Mouse (Mus musculus): ENCODE measurements around the gene Ccdc144b.

GRCm38 (mm10) chr3:36044520-36044919 lies 8.8 kb downstream of the Ccdc144b start:
- no peak for TF ChIP-seq EP300 (IDR thresholded peaks at IDR 0.05; ENCODE audit: insufficient read depth, low read depth, low read length)
- no peak for TF ChIP-seq POLR2A (IDR thresholded peaks at IDR 0.05; ENCODE audit: insufficient read depth, low read depth, low read length)
- no peak for TF ChIP-seq CTCF (IDR thresholded peaks at IDR 0.05)
